Mouse (Mus musculus) embryo, embryonic 9.5 days (tissue): ENCODE results near the gene Gpr82.

Source experiments
- DNase-seq: peaks from one replicate; pipeline ENCODE4 v3.0.0-alpha.2; 2017; ENCODE audit errors: extremely low spot score

The Gpr82 gene

DNA sequence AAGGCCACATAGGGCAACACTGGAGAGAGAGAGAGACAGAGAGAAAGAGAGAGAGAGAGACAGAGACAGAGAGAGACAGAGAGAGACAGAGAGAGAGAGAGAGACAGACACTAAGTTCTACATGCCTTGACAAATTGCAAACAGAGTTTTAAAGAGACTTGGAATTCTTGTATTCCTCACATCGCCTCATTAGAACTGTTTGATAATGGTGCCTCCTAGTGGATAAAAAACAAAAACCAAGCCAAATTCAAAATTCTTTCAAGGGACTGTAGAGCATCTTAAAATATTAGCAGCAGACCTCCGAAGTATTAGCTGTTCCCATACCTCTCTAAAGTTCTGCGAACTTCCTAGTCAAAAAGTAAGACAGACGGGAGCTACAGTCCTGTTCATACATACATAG lies 30.7 kb downstream of the Gpr82 start:
- DNase-seq: no peak

DNA sequence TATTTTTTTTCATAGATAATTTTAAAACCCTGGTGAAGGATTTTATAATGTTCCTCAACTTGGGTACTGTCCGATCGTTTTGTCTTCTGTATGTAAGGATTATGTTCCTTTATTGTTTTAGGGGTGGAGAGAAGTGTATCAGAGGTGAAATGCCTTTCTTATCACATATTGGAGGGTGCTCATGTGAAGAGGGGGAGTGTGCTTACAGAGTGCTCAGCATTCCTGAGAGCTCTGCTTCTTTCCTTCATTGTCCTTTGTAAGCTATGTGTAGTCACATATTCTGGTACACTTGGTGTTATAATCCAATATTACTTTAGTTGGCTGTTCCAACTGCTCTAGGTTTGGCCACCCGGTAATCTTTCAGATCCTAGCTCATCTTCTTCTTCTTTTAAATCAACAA lies 39.5 kb downstream of the Gpr82 start:
- DNase-seq: no peak

- no peak for DNase-seq
Measured at GRCm38 (mm10) chrX:13705051-13705450, 43.9 kb downstream of the Gpr82 start.

DNA sequence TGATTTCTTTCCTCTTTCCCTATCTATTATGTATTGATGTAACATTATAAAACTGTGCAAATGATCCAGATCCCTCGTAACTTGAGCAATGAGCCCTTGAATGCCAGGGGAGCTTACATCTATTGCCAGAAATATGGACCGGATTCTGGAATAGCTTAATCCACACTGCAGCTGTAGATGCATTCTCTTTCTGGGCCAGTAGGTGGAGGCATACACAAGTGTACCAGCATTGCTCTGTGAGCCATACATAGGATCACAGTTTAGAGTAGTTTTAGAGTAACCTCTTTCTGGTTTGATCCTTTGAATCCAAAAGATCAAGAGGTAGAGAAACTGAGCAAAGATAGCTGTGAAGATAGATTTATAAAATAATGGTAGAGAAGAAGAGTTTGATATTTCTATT lies 49.0 kb downstream of the Gpr82 start:
- DNase-seq: peak; percentile 28
